Mouse (Mus musculus): ENCODE results near the gene Dennd1a.

Gene Dennd1a

DNA sequence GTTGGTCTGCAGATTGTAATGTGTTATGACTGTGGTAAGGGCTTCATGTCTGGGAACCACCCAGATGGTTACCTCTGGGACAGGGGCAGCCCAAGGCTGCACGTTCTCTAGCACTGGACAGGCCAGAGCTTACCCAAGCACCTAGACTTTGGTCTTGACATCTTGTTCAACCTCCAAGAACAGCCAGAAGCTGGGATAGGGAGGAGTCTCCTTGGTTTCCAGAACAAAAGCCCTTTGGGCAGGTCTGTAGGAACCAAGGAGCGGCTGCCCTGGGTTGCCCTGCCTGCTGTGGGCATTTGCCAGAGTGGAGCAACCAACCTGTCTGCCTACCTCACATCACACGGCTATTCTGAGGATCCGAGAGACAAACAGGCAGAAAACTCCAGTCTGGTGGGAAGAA, 490.1 kb downstream of the Dennd1a start:
- no peak for DNase-seq

GRCm38 (mm10) chr2:37796021-37796420, 491.2 kb downstream of the Dennd1a start:
- DNase-seq, result no peak

DNA sequence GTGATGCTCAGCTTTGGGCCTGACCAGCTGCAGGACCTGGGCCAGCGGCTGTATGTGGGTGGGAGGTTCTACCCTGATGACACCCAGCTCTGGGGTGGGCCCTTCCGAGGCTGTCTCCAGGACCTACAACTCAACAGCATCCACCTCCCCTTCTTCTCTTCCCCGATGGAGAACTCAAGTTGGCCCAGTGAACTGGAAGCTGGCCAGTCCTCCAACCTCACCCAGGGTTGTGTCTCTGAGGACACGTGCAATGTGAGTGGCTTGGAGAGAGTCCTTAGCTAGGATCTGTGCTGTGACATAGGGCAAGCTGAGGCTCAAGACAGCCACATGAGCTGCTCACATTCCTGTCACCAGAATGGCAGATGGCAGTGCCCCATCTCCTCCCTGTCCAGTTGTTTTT, 495.9 kb downstream of the Dennd1a start:
- DNase-seq, result no peak

DNA sequence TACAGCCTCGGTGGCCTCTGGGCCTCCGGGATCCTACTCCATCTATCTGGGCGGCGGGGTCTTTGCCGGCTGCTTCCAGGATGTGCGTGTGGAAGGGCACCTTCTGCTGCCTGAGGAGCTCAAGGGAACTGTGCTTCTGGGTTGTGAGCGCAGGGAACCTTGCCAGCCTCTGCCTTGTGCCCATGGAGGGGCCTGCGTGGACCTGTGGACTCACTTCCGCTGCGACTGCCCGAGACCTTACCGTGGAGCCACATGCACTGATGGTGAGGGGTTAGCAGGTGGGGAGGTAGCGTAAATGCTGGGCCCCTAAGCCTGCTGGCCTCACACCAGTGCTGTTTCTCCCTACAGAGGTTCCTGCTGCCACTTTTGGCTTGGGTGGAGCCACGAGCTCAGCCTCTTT, 496.5 kb downstream of the Dennd1a start:
- DNase-seq, result no peak

DNA sequence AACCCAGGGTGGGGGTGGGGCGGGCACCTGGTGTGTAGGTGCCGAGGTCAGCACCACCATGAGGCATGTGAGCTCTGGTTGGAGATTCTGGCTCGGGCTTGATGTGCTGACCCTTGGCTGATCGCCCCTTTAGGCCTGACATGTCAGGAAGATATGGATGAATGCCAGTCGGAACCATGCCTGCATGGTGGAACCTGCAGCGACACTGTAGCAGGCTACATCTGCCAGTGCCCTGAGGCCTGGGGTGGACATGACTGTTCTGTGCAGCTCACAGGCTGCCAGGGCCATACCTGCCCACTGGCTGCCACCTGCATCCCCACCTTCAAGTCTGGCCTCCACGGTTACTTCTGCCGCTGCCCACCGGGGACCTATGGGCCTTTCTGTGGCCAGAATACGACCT, 497.2 kb downstream of the Dennd1a start:
- no peak for DNase-seq

- DNase-seq, result no peak
These were observed 498.2 kb downstream of the Dennd1a start for GRCm38 (mm10) chr2:37789029-37789428.

DNA sequence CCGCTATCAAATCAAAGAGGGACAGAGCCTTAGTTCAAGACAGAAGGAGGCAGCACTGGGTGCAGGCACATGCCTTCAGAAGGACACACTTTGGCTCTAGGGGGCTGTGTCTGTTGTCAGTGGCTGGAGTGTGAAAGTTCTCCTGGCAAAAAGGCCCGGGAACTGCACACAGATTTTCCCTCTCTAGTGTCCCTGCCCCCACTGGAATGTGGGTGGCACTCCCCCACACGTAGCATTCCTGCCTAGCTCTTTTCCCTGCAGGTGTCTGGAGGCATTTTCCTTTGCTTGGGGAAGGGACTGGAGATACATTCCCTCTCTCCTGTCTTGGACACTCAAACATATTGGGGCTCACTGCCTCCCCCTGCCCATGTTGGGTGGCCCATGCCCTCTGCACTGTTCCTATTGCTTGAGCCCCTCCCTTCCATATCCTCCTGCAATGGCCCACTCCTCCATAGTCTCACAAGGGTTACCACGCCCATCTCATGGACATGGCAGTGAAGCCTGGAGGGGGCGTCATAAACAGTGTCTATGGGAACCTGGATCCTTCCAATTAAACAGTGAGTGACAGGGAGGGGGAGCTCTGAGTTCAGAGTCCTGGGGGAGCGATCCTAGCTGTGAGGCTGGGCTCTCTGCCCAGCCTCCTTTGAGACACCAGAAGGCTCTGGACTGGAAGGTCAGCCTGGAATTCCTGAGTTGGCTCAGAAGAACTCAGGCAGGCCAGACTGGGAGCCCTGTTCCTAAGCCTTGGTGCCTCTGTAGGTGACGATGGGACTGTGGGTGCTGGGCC, 498.8 kb downstream of the Dennd1a start:
- DNase-seq, result no peak

GRCm38 (mm10) chr2:37786461-37786860, 500.7 kb downstream of the Dennd1a start:
- DNase-seq, result no peak

GRCm38 (mm10) chr2:37784473-37784872, 502.7 kb downstream of the Dennd1a start:
- no peak for DNase-seq

GRCm38 (mm10) chr2:37782002-37782401, 505.2 kb downstream of the Dennd1a start:
- DNase-seq, result peak; percentile 79

DNA sequence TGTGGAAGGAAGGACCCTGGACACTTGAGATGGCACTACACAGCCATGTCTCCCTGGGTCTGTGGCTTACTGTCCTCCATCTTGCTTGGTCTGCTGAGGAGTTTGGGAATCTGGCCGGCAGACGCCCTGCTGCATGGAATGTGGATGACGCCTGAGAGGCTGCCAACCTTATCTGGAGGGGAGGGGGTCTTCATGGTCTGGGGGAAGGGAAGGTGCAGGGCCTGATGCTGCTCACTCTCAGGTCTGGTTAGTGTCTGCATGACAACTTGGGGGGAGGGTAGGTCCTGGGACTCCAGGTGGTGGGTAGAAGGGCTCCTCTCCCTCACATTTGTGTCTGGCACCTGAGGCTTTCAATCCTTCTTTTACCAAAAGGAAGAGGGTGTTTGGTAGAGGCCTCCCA, 505.8 kb downstream of the Dennd1a start:
- no peak for DNase-seq

DNA sequence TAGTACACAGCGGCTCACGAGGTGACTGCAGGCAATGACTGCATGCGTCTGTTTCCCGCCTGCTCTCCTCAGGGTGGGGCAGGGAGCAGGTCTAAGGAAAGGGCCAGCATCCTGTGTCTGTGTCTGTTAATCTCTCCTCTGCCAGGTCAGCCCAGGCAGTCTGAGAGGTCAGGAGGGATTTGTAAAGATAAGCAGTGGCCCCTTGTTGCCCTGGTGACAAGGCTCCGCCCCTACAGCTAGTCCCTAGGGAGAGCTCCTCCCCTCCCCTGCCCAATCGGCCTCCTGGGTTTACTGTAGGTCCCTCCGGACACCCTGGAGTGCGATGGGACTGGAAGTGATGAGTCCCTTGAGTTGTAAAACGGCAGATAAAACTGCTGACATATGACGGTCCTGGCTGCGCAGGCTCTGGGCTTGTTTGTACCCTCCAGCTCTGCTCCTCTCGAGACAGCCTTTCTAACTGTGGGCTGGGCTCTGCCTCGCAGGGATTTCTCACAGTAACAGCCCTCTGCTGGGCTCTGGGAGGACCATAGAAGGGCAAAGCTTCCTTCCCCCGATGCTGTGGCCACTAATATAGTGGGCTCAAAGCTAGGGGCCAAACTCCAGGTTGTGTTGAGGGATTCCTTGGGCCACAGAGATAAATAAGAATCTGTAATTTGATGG, 506.8 kb downstream of the Dennd1a start:
- peak; percentile 86 for DNase-seq

GRCm38 (mm10) chr2:37777958-37778720, 509.1 kb downstream of the Dennd1a start:
- DNase-seq, result peak; percentile 83

DNA sequence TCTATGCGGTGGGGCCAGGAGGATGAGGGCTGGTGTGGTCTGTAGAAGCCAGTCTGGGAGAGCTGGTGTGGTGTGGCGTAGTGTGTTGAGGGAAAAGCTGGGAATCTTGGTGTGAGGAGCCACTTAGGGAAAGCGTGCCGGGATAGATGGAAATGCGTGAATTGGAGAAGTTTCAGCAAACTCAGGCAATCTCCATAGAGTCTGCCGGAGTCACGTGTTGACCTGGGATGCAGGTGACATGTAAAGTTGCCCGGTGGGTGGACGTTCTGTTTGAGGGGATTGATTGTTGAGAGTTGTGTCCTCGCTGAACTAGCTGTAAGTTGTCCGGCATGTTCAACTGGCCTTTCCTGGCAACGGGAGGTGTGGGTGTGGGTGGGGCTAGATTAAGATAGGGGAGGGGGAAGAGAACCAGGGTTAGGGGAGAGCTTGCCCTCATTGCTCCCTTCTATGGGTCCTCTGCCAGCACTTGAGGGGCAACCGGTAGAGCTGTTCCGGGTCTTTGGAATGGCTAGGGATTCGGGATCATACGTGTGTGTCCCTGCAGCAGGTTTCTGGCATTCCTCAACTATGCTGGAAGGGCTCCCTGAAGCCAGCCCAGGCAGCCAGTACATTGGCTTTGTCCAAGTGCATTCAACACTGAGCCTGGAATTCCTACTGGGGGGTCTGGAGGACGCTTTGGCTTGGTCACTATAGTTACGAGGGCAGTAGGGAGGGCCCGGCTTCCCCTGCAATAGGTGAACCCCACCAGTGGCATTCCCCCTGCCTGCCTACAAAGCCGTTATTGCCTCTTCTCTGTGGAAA, 510.4 kb downstream of the Dennd1a start:
- DNase-seq, result no peak

GRCm38 (mm10) chr2:37776016-37776415, 511.2 kb downstream of the Dennd1a start, which contains the start of gene Crb2:
Gene Crb2 (plus strand): TSS chr2:37776249.
- DNase-seq, result peak; percentile 86

DNA sequence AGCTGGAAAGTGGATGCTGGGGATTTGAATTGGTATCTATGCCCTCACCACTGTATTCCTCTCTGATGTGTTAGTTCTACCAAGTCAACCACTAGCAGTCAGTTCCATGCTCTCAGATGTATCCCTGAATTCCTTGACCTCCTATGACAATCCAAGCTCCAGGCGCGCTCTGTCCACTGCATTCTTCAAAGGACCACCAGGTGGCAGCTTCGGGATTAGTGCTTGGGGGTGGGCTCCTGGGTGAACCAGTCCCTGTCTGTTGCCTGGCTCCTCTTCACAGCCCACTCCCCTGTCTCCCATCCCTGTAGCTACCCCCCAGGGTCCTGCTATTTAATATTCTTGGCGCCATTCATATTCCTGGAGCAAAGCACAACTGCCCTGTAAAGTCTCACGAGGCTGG, 512.6 kb downstream of the Dennd1a start:
- peak; percentile 85 for DNase-seq

DNA sequence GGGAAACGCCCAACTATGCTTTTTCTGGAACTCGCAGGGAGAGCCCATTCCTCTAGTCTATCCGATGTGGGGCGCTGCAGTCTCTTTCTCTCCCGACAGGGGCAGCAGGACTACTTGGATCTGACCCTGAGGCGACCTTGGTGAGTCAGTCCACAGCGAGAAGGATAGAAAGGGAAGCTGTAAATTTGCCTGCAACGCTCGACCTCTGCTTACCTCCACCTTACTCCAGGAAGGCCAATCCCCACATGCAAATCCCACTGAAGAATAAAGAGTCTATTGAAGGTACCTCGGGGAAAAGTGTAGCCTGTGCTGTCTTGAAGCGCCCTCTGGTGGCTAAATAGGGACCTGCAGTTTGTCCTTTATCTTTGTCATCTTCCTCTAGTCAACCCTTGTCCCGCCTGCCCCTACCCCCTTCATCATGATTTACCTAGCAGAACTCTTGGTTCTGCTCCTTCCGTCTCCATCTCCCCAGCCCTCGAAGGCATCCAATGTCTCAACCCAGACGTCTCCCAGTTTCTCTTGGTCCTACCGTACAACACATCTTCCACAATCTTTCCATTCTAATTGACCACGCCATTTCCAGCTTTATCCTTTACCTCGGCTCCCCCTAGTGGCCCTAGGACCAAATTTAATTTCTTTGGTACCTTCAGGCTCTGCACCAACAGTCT, 515.4 kb downstream of the Dennd1a start:
- DNase-seq, result peak; percentile 91

- DNase-seq, result no peak
These were observed 517.4 kb downstream of the Dennd1a start for GRCm38 (mm10) chr2:37769793-37770192.

DNA sequence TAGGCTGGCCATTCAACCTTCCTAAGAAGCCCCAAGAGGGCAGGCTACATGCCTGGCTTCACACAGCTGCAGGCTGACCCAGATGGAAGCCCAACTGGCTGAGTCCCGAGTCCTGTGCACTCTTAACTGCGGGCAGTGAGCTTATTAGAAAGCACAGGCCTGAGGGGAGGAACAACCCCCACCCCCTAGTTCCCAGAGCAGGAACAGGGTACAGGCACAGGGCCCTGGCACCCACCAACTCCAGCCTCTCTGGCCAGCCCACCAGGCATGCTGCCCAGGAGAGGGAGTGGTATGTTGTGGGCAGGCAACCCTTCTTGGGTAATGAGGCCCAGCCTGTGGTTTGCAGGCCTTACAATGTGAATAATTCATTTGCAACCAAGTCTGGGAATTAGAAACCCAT, 518.3 kb downstream of the Dennd1a start:
- DNase-seq, result no peak

DNA sequence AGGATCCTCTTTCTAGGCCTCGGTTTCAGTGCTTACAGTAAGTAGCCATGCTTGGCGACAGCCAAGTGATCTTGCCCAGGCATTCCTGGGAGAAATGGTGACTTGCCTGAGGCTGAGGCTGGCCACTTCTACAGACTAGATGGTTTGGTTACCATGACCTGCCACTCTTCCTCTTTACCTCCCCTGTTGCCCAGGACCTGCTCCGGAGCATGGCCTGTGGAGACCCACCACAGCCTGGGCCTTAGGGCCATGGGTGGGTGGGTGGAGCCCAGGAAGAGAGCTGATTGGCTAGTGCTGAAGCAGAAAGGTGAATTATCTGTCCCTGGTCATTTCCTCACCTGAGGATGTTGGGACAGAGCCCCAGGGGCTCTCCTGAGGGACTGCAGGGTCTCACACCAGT, 519.5 kb downstream of the Dennd1a start:
- DNase-seq, result no peak

GRCm38 (mm10) chr2:37767080-37767547, 520.1 kb downstream of the Dennd1a start:
- DNase-seq, result peak; percentile 61

Data from embryo, embryonic 11 days (tissue).